Mouse (Mus musculus): ENCODE measurements around the gene C1ql3.

The C1ql3 gene

GRCm38 (mm10) chr2:13011472-13011871, at the start of gene C1ql3:
Gene C1ql3 (minus strand): TSS chr2:13011806.
- DNase-seq (ENCODE audit: low spot score in 2 of 2) = peak; percentile 71 to 74

- DNase-seq (ENCODE audit: low spot score in 2 of 2) = peak; percentile 17 to 19
These were observed 49.0 kb upstream of the C1ql3 start for GRCm38 (mm10) chr2:13060426-13061170.

- DNase-seq (ENCODE audit: low spot score in 2 of 2) = no peak
These were observed 37.0 kb upstream of the C1ql3 start for GRCm38 (mm10) chr2:13048649-13049048.

- no peak for DNase-seq (ENCODE audit: low spot score in 2 of 2)
These were observed 32.9 kb upstream of the C1ql3 start for GRCm38 (mm10) chr2:13044555-13044954.

GRCm38 (mm10) chr2:13039785-13040184, 28.2 kb upstream of the C1ql3 start:
- DNase-seq (ENCODE audit: low spot score in 2 of 2) = no peak

GRCm38 (mm10) chr2:13038772-13039171, 27.2 kb upstream of the C1ql3 start:
- DNase-seq (ENCODE audit: low spot score in 2 of 2) = no peak

- no peak for DNase-seq (ENCODE audit: low spot score in 2 of 2)
These were observed 7.3 kb upstream of the C1ql3 start for GRCm38 (mm10) chr2:13018861-13019260.

GRCm38 (mm10) chr2:13018382-13018781, 6.8 kb upstream of the C1ql3 start:
- no peak for DNase-seq (ENCODE audit: low spot score in 2 of 2)

- DNase-seq (ENCODE audit: low spot score in 2 of 2) = no peak
These were observed 367 bp upstream of the C1ql3 start for GRCm38 (mm10) chr2:13011973-13012372.

- DNase-seq (ENCODE audit: low spot score in 2 of 2) = peak; percentile 8 to 52
These were observed 905 bp downstream of the C1ql3 start for GRCm38 (mm10) chr2:13010460-13011341.

- peak; percentile 5 to 14 for DNase-seq (ENCODE audit: low spot score in 2 of 2)
These were observed 1.6 kb downstream of the C1ql3 start for GRCm38 (mm10) chr2:13010030-13010459.

- DNase-seq (ENCODE audit: low spot score in 2 of 2) = peak in 1 of 2 experiments; percentile 12
These were observed 2.2 kb downstream of the C1ql3 start for GRCm38 (mm10) chr2:13009261-13009972.

GRCm38 (mm10) chr2:13008433-13008832, 3.2 kb downstream of the C1ql3 start:
- DNase-seq (ENCODE audit: low spot score in 2 of 2) = no peak

- DNase-seq (ENCODE audit: low spot score in 2 of 2) = no peak
These were observed 11.6 kb downstream of the C1ql3 start for GRCm38 (mm10) chr2:13000026-13000425.

GRCm38 (mm10) chr2:12984901-12985732, 26.5 kb downstream of the C1ql3 start:
- no peak for DNase-seq (ENCODE audit: low spot score in 2 of 2)

- no peak for DNase-seq (ENCODE audit: low spot score in 2 of 2)
These were observed 32.8 kb downstream of the C1ql3 start for GRCm38 (mm10) chr2:12978771-12979170.

- DNase-seq (ENCODE audit: low spot score in 2 of 2) = no peak
These were observed 34.2 kb downstream of the C1ql3 start for GRCm38 (mm10) chr2:12977367-12977766.

- no peak for DNase-seq (ENCODE audit: low spot score in 2 of 2)
These were observed 37.9 kb downstream of the C1ql3 start for GRCm38 (mm10) chr2:12973752-12974151.

- DNase-seq (ENCODE audit: low spot score in 2 of 2) = no peak
These were observed 41.4 kb downstream of the C1ql3 start for GRCm38 (mm10) chr2:12970049-12970724.

GRCm38 (mm10) chr2:12956703-12957424, 54.7 kb downstream of the C1ql3 start:
- DNase-seq (ENCODE audit: low spot score in 2 of 2) = no peak

All from frontal cortex, postnatal 10 days (tissue).